Mouse (Mus musculus) ES-E14 (cell line): ENCODE results near the gene Mrpl16. TPM values are rescaled to one million over a fixed set of nuclear protein-coding genes. Genes with fewer than 3 reads are reported as not detected.

Experiments used
- DNase-seq: peaks from one replicate; pipeline ENCODE4 v3.0.0-alpha.2; 2013; ENCODE audit warnings: low read depth, low spot score
- H3K27ac ChIP-seq: 2 replicates; pipeline ENCODE4 v1.5.1; 2012; ENCODE audit warnings: low read depth, mild to moderate bottlenecking, low read length, moderate library complexity, mixed read lengths; ENCODE audit not compliant: poor library complexity, insufficient read depth, severe bottlenecking
- H3K36me3 ChIP-seq: 2 replicates; pipeline ENCODE4 v1.6.1; 2012; ENCODE audit warnings: mild to moderate bottlenecking, low read length, moderate library complexity, mixed read lengths; ENCODE audit not compliant: control insufficient read depth, poor library complexity, insufficient read depth, severe bottlenecking
- H3K4me1 ChIP-seq, 2 experiments: fragments of 150-350 bp in 1 of 2; sonication (generic) in 1 of 2; 2 replicates each; pipeline ENCODE4 v1.6.1; 2012; ENCODE audit warnings: low read length in 2 of 2, mild to moderate bottlenecking in 1 of 2, mixed read lengths in 1 of 2; ENCODE audit not compliant: control insufficient read depth in 2 of 2, insufficient read depth in 2 of 2, poor library complexity in 1 of 2
- H3K4me3 ChIP-seq, 2 experiments: fragments of 150-350 bp in 1 of 2; sonication (generic) in 1 of 2; 2 replicates each; pipeline ENCODE4 v1.5.1; 2012; ENCODE audit warnings: low read length in 2 of 2, low read depth in 1 of 2, mild to moderate bottlenecking in 1 of 2, mixed read lengths in 1 of 2; ENCODE audit not compliant: insufficient read depth in 1 of 2, poor library complexity in 1 of 2, severe bottlenecking in 1 of 2
- H3K9ac ChIP-seq: 2 replicates; pipeline ENCODE4 v1.6.1; 2012; ENCODE audit warnings: low read depth, mild to moderate bottlenecking, low read length, mixed read lengths; ENCODE audit not compliant: poor library complexity, insufficient read depth, severe bottlenecking
- H3K9me3 ChIP-seq: fragments of 150-350 bp; sonication (generic); 2 replicates; pipeline ENCODE4 v1.6.1; 2012; ENCODE audit warnings: low read depth, mild to moderate bottlenecking, low read length; ENCODE audit not compliant: control insufficient read depth, insufficient read depth
- CHD2 ChIP-seq: IDR thresholded peaks from 2 replicates; pipeline ENCODE4 v1.6.1; 2014; ENCODE audit warnings: mild to moderate bottlenecking, low read depth, low read length, inconsistent platforms
- HCFC1 ChIP-seq: IDR thresholded peaks from 2 replicates; pipeline ENCODE4 v1.6.1; 2012; ENCODE audit warnings: low read length, inconsistent platforms, borderline replicate concordance; ENCODE audit not compliant: insufficient read depth
- MAFK ChIP-seq: IDR thresholded peaks from 2 replicates; pipeline ENCODE4 v1.6.1; 2014; ENCODE audit warnings: mild to moderate bottlenecking, low read depth, low read length, inconsistent platforms; ENCODE audit not compliant: insufficient read depth
- ZC3H11A ChIP-seq: IDR thresholded peaks from 2 replicates; pipeline ENCODE4 v1.6.1; 2012; ENCODE audit warnings: low read depth, mild to moderate bottlenecking, inconsistent platforms, low read length, borderline replicate concordance
- ZNF384 ChIP-seq: IDR thresholded peaks from 2 replicates; pipeline ENCODE4 v1.6.1; 2012; ENCODE audit warnings: low read depth, low read length, inconsistent platforms
- in situ Hi-C, 2 experiments: fragments of 600-800 bp; cut with MboI; formaldehyde crosslinking; loops; one replicate each; pipeline ENCODE4 v1.15.1; 2025; ENCODE audit warnings: low sequenced_read_pairs in 2 of 2, inconsistent platforms in 1 of 2; ENCODE audit not compliant: unreplicated experiment in 2 of 2
- total RNA-seq: library from RNA; depleted of rRNA; stranded (reverse); fragments of 300-350 nt; gene quantifications from 2 replicates; pipeline ENCODE4 v1.2.3, GENCODE M21; 2012

The Mrpl16 gene
- total RNA-seq, 1 experiment = 36.0 TPM

- H3K4me1 ChIP-seq = peaks cover 0 to 20% of the 10 kb centered on the region in 2 experiments; a peak in 2 of 4 replicates
- H3K36me3 ChIP-seq = peaks cover 6% of the 10 kb centered on the region; the same call in 1 of the 2 replicates
- DNase-seq = no peak
- H3K4me3 ChIP-seq = no peak overlapping the region
- no peak overlapping the region for H3K27ac ChIP-seq
- in situ Hi-C loops = no loop called here
- H3K9me3 ChIP-seq = no peaks in the 10 kb centered on the region
- no peak for TF ChIP-seq CHD2
- TF ChIP-seq ZC3H11A = no peak
- TF ChIP-seq ZNF384 = no peak
- no peak for TF ChIP-seq HCFC1
- no peak for TF ChIP-seq MAFK
- H3K9ac ChIP-seq = no peak overlapping the region
These were observed 46.5 kb downstream of the Mrpl16 start for GRCm38 (mm10) chr19:11816706-11817105.

GRCm38 (mm10) chr19:11817586-11817985 is 47.4 kb downstream of the Mrpl16 start:
- no peak for TF ChIP-seq MAFK
- no peak for TF ChIP-seq HCFC1
- TF ChIP-seq ZC3H11A = no peak
- TF ChIP-seq CHD2 = no peak
- no peak for TF ChIP-seq ZNF384
- in situ Hi-C loops = no loop called here

GRCm38 (mm10) chr19:11818199-11819142 is 48.3 kb downstream of the Mrpl16 start:
- in situ Hi-C loops = no loop called here
- H3K4me1 ChIP-seq = peaks cover 0 to 15% of the 10 kb centered on the region in 2 experiments; a peak in 3 of 4 replicates
- no peak for TF ChIP-seq MAFK
- TF ChIP-seq HCFC1 = no peak; the same call in 1 of the 2 replicates
- peak; percentile 85 for TF ChIP-seq ZNF384

More at GRCm38 (mm10) chr19:11817586-11817985, 47.4 kb downstream of the Mrpl16 start:
- Histone ChIP-seq H3K9ac (peak overlapping the region; percentile 47; the same call in 1 of the 2 replicates), H3K27ac (no peak overlapping the region), H3K36me3 (peaks cover 6% of the 10 kb centered on the region; the same call in 1 of the 2 replicates), H3K4me3 (peak overlapping the region; percentile 88 to 96), H3K9me3 (no peaks in the 10 kb centered on the region), H3K4me1 (peaks cover 0 to 17% of the 10 kb centered on the region in 2 experiments; a peak in 2 of 4 replicates)
- no peak for DNase-seq

DNA sequence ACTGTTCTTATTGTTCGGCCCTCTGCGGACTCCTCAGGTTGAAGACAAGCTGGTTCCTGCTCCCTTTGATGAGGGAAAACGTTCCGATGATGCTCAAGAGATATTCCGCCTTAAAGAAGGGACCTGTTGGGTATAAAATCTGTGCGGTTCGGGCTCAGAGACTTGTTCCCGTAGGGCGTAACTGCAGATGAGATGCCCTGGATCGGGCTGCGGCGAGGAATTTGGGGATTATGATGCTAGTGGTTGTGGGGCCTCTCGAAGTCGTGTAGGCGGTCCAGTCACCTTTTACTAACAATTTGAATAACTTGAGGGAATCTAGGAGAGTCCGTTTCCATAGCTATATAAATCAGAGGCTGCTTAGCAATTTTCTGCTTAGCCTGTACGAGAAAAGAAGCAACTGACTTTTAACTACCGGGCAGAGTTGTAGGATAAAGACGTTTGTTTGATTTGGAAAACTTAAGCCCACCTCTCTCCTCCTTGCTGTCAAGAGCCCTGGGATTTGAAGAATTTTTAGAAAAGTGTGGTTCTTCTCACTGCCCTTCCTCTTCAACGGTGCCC is 49.0 kb downstream of the Mrpl16 start, which contains the start of gene Stx3:
Stx3 (minus strand) TSS at position 261 of the 558 bp plus-strand sequence.
- no peak; the same call in 1 of the 2 replicates for TF ChIP-seq ZNF384
- no peak for TF ChIP-seq ZC3H11A
- in situ Hi-C loops = no loop called here
- Histone ChIP-seq H3K9ac (peak within 1 kb of the TSS; percentile 89), H3K4me3 (peak within 1 kb of the TSS; percentile 88 to 96), H3K27ac (peak within 1 kb of the TSS; percentile 50; the same call in 1 of the 2 replicates), H3K4me1 (peaks cover 0 to 15% of the 10 kb centered on the region in 2 experiments; a peak in 3 of 4 replicates), H3K9me3 (no peaks in the 10 kb centered on the region), H3K36me3 (peaks cover 3% of the 10 kb centered on the region; the same call in 1 of the 2 replicates)
- no peak for DNase-seq

More at GRCm38 (mm10) chr19:11818199-11819142, 48.3 kb downstream of the Mrpl16 start:
- Histone ChIP-seq H3K4me3 (peak overlapping the region; percentile 88 to 96), H3K9ac (peak overlapping the region; percentile 89), H3K36me3 (peaks cover 3% of the 10 kb centered on the region; the same call in 1 of the 2 replicates), H3K9me3 (no peaks in the 10 kb centered on the region), H3K27ac (peak overlapping the region; percentile 50; the same call in 1 of the 2 replicates)
- no peak for DNase-seq
